Mouse (Mus musculus): Measurements from ENCODE around the gene Dlx6. TPM values are rescaled to one million over a fixed set of nuclear protein-coding genes. Genes with fewer than 3 reads are reported as not detected.

Gene Dlx6
- polyA plus RNA-seq, 1 experiment from 2014 or later: not detected

Other genes with a start within 250 kb of the Dlx6 start
- 0.72 and 1.3 TPM in 2 replicates for gene Dlx5, start 18.8 kb downstream of the Dlx6 start, polyA plus RNA-seq (2016; fragmentation: Nextera tagmentation; extraction: Ambion mirVana)
- 6.6 TPM in 2 replicates for gene Sdhaf3, start 92.7 kb downstream of the Dlx6 start, polyA plus RNA-seq (2016; fragmentation: Nextera tagmentation; extraction: Ambion mirVana)

Measured in neural tube, embryonic 12.5 days (tissue).